Mouse (Mus musculus) olfactory bulb, adult 2 months (tissue): ENCODE measurements around the gene Tbxas1. TPM values are rescaled to one million over a fixed set of nuclear protein-coding genes. Genes with fewer than 3 reads are reported as not detected.

ENCODE experiments used
- H3K27ac ChIP-seq: fragments of 200-500 bp; 2 replicates; pipeline ENCODE4 v1.5.1; 2012; ENCODE audit warnings: low read depth, low read length; ENCODE audit not compliant: insufficient read depth
- H3K4me1 ChIP-seq: fragments of 200-500 bp; 2 replicates; pipeline ENCODE4 v1.6.1; 2012; ENCODE audit warnings: low read length; ENCODE audit not compliant: control insufficient read depth, insufficient read depth
- H3K4me3 ChIP-seq: fragments of 200-500 bp; 2 replicates; pipeline ENCODE4 v1.5.1; 2012; ENCODE audit warnings: mild to moderate bottlenecking, low read depth, low read length, moderate library complexity; ENCODE audit not compliant: insufficient read depth
- CTCF ChIP-seq: fragments of 200-500 bp; IDR thresholded peaks from 2 replicates; pipeline ENCODE4 v1.5.1; 2012; ENCODE audit warnings: low read depth, mild to moderate bottlenecking, low read length, moderate library complexity; ENCODE audit not compliant: insufficient read depth
- POLR2A ChIP-seq: fragments of 200-500 bp; IDR thresholded peaks from 2 replicates; pipeline ENCODE4 v1.6.1; 2012; ENCODE audit warnings: mild to moderate bottlenecking, low read depth, low read length, moderate library complexity; ENCODE audit not compliant: insufficient read depth
- WGBS: fragments of 180-500 bp; shearing (Covaris S2); methylation state at CpG from one replicate; pipeline ENCODE4 v1.1.7; 2018; 5-methylcytosine and 5-hydroxymethylcytosine counted together
- polyA plus RNA-seq: library from polyadenylated mRNA; stranded (reverse); fragments of >200 nt; gene quantifications from 2 replicates; pipeline ENCODE4 v1.2.4, GENCODE M21; 2012; ENCODE audit warnings: low replicate concordance; ENCODE audit not compliant: missing spikeins, insufficient read depth, insufficient read length

The Tbxas1 gene
- polyA plus RNA-seq, 1 experiment, result not detected

DNA sequence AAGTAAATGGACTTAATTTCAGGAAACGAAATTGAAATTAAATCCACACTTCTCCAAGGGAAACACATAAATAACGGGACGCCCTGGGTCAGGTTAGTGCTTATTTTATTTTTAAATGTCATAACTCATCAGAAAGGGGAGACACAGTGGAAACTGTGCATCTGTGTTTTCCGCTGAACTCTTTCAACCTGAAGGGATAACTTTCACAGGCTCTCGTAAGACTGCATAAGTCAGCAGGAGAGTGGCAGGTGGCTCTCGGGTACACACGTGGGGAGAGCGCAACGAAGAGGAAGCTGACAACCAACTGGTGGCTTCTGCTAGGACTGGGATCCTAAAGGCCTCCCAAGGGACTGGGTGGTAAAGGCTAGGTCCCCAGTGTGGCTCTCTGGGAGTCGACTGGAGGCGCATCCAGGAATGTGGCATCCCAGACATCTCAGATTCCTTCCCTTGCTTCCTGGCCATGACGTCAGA lies 128.8 kb downstream of the Tbxas1 start:
- 92% methylated on average over 12 of the region's 12 CpGs for WGBS
- peaks cover 9% of the 10 kb centered on the region; the same call in 1 of the 2 replicates for H3K4me1 ChIP-seq
- H3K4me3 ChIP-seq, result no peak overlapping the region
- TF ChIP-seq POLR2A (no peak), CTCF (no peak)
- H3K27ac ChIP-seq, result no peak overlapping the region

DNA sequence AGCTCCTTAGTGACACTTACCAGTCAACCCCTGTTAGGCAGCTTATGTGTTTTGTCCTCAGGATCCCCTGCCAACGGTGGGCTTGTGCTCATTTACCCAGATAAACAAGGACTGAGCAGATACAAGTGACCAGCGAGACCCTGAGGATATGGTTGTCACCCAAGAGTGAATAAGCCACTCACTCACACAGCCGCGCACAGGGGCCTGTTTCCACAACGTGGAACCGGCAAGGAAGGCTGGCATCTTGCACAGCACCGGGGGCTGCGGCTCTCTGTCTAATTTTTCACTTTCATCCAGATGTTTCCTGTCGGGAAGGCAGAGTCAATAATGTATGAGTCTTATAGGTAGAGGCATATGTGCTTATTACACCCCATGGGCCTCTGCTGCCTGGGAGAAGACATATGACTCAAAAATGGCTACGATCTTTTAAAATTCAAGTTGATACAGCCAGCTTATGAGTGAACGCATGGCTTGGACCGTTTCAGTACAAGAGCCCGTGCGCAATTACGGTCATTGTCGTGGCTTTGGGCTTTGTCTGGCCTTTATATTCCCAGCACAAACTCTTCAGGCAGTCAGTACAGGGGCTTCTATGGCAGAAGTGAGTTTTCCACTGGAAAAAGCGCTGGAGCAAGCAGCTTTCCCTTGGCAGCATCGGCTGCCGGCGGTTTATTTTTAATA lies 130.2 kb downstream of the Tbxas1 start:
- WGBS, result 55% methylated on average over 20 of the region's 20 CpGs
- H3K4me1 ChIP-seq, result peaks cover 9% of the 10 kb centered on the region; the same call in 1 of the 2 replicates
- no peak for TF ChIP-seq POLR2A
- no peak for TF ChIP-seq CTCF
- H3K27ac ChIP-seq, result no peak overlapping the region
- no peak overlapping the region for H3K4me3 ChIP-seq

DNA sequence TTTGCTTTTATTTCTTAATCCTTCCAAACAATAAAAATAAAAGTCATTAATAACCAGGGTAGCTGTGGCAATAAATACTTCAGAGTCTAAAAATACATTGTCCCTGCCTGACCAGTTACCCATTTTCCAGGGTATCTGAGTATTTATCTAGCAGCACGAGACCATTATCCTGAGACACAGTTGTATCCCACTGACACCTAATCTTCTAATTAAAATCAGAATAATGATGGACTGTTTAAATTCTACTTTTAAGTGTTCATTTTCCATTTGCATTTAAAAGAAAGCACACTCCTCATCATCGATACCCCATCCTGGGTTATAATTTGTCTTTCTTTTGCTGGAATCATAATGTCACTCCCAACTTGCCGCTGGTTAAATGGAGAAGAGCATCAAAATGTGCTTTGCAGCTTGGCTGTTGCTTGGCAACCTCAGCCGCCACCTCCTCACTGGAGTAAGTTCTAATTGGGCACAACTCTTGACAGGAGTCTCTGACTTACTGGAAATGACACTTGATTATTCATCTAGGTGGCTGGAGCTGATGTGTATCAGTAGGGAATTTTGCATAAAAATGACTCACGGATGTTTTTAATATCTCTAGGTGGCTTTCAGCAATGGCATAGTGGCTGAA lies 130.9 kb downstream of the Tbxas1 start:
- WGBS, result 30% methylated on average over 5 of the region's 5 CpGs
- peaks cover 9% of the 10 kb centered on the region; the same call in 1 of the 2 replicates for H3K4me1 ChIP-seq
- H3K27ac ChIP-seq, result no peak overlapping the region
- H3K4me3 ChIP-seq, result no peak overlapping the region
- TF ChIP-seq POLR2A (no peak), CTCF (no peak)

DNA sequence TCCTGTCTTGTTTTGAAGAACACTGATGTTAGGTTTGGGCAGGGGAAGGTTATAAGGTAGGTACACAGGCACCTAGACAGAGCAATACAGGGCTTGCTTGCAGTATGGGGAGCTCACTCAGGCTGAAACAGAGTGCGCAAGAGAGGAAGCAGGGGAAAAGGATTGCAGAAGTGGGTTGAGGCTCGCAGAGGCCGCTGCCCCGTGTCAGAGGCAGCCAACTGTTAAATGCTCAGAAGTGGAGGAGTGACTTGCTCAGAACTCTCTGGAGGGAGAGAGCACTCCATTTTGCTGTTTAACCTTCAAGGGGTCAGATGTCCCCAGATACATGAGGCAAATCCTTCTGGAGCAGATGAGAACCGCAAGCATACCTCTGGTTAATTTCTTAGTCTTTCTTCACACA lies 132.0 kb downstream of the Tbxas1 start:
- H3K27ac ChIP-seq, result no peak overlapping the region
- H3K4me3 ChIP-seq, result no peak overlapping the region
- H3K4me1 ChIP-seq, result peaks cover 7% of the 10 kb centered on the region; the same call in 1 of the 2 replicates
- 77% methylated on average over 5 of the region's 5 CpGs for WGBS
- TF ChIP-seq CTCF (no peak), POLR2A (no peak)

DNA sequence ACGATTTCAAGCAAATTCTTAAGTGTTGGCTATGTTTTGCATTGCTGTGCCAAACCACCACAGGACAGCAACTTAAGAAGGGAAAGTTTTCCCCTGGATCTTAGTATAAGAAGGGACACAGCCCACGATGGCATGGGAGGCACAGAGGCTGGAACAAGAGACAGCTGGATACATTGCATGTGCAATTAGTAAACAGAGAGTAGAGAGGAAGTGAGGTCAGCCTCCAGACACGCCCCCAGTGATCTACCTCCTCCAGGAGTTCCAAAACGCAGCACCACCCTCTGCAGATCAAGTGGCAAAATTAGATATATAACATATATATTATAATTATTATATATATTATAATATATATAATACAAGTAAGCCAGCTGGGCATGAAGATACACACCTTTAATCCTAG lies 132.9 kb downstream of the Tbxas1 start:
- H3K4me3 ChIP-seq, result no peak overlapping the region
- H3K27ac ChIP-seq, result no peak overlapping the region
- WGBS, result 79% methylated on average over 4 of the region's 4 CpGs
- peaks cover 3% of the 10 kb centered on the region; the same call in 1 of the 2 replicates for H3K4me1 ChIP-seq
- TF ChIP-seq CTCF (no peak), POLR2A (no peak)

DNA sequence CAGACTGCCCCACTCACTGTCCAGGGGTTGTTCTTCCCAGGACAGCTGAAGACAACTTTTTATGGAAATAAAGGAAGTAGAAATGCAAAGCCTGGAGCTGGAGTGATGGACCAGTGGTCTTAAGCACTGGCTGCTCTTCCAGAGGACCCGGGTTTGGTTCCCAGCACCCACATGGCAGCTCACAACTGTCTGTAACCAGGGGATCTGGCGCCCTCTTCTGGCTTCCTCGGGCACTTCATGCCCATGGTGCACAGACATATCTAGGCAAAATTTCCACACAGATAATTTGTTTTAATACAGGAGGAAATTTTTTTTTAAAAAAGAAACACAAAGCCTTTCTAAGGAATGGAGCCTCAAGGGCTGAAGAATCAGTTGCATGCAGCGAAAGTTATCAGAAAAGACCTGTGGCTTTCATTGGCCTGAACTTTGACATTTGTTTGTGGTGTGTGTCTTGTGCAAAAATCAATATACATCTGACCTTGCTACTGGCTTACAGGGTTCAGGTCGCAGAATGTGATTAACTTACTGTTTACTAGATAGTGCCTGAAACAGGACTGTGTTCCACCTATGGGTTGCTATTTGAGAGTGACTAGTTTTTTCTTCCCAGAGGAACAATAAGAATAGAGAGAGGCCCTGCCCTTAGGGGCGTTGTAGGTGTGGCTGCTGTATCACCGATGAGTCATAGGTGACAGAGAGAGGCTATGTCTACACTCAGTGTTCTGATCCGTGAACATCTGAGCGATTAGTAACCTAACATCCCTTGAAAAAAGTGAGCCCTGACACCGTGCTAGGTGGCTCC lies 138.0 kb downstream of the Tbxas1 start:
- Histone ChIP-seq H3K27ac (no peak overlapping the region), H3K4me1 (no peaks in the 10 kb centered on the region), H3K4me3 (no peak overlapping the region)
- 79% methylated on average over 10 of the region's 10 CpGs for WGBS
- TF ChIP-seq CTCF, result no peak
- TF ChIP-seq POLR2A, result no peak

DNA sequence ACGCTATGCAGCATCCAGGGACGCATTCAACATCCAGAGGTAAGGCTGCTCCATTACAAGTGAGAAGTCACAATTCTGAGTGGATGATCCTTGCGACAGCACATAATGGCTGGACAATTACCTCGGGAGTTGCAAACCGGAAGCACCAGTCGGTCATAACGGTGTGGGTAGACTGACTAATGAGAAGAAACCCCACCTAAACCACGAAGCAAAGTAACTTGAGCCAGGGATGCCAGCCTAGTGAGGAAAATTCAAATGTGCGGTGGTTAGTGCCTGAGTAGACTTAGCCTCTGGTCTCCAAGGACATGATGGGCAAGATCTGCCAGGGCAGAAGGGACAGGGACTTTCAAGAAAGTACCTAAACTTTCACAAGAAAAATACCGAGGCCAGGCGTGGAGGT lies 142.7 kb downstream of the Tbxas1 start:
- TF ChIP-seq CTCF (no peak), POLR2A (no peak)
- Histone ChIP-seq H3K27ac (no peak overlapping the region), H3K4me3 (no peak overlapping the region), H3K4me1 (no peaks in the 10 kb centered on the region)
- 92% methylated on average over 11 of the region's 11 CpGs for WGBS

DNA sequence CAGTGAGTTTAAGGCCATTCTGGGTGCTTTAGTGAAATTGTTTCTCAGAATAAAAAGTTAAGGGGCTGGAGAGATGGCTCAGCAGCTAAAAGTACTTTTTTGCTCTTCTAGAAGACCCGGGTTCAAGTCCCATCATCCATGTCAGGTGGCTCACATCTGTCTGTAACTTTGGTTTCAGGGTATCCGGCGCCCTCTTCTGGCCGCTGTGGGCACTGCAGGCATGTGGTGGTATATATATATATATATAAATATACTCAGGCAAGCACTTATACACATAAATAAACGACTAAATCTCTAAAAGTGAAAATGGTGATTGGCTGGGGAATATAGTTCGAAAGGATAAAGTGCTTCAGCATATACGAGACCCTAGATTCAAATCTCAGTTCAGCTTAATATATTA lies 143.6 kb downstream of the Tbxas1 start:
- Histone ChIP-seq H3K27ac (no peak overlapping the region), H3K4me1 (no peaks in the 10 kb centered on the region), H3K4me3 (no peak overlapping the region)
- no peak for TF ChIP-seq POLR2A
- no peak for TF ChIP-seq CTCF
- 77% methylated on average over 7 of the region's 7 CpGs for WGBS

DNA sequence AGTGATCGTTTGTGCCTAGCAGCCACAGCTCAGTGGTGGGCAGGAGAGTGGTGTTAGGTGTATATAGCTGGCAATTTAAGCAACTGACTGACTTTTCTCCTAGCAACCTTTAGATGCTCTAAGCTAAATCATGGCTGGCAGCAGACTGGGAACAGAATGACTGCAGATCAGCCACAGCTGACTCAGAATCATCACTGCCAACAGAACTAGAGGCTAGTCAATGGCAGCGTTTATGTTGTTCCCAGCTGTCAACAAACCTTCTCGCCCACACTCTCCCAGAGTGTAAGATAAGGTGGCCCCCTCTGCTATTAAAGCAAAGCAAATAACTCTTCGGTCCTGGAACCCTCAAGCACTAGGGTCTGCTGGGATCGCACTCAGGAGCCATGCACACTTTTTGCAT lies 144.0 kb downstream of the Tbxas1 start:
- H3K4me1 ChIP-seq, result no peaks in the 10 kb centered on the region
- 84% methylated on average over 5 of the region's 5 CpGs for WGBS
- H3K27ac ChIP-seq, result no peak overlapping the region
- TF ChIP-seq POLR2A (no peak), CTCF (no peak)
- no peak overlapping the region for H3K4me3 ChIP-seq

DNA sequence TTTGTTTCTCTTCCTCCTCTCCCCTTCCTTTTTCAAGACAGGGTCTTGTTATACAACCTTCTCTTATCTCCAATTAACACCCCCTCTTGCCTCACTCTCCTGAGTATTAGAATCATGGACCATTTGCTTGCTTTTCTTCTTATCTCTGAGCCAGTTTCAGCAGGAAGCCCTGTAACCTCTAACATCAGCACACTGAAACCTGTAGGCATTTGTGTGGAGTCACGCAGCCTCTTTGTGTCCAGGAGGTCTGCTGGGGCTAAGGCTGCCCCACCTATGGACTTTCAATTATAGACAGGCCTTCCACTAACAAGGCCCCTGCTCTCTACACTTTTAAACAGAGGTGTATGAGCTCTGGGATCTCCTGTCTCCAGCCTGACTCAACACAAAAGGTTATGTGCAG lies 146.7 kb downstream of the Tbxas1 start:
- Histone ChIP-seq H3K4me1 (no peaks in the 10 kb centered on the region), H3K4me3 (no peak overlapping the region), H3K27ac (no peak overlapping the region)
- TF ChIP-seq CTCF (no peak), POLR2A (no peak)
- WGBS, result 100% methylated on average over 1 of the region's 1 CpGs
